Mouse (Mus musculus) neural tube, embryonic 15.5 days (tissue): Measurements from ENCODE around the gene Nrtn. TPM values are rescaled to one million over a fixed set of nuclear protein-coding genes. Genes with fewer than 3 reads are reported as not detected.

ENCODE experiments used
- ATAC-seq: fragments of 200-750 bp; cut with Nextera tagmentation; 2 replicates; pipeline ENCODE4 v1.8.0; 2017; ENCODE audit warnings: mild to moderate bottlenecking, moderate TSS enrichment, moderate library complexity; ENCODE audit not compliant: low FRiP score
- H3K27ac ChIP-seq: fragments of 300-500 bp; sonication (generic); replicated peaks from 2 replicates; pipeline ENCODE4 v1.5.1; 2015; ENCODE audit warnings: mild to moderate bottlenecking, inconsistent platforms
- H3K27me3 ChIP-seq: fragments of 300-500 bp; sonication (generic); replicated peaks from 2 replicates; pipeline ENCODE4 v1.6.1; 2015; ENCODE audit warnings: inconsistent platforms
- H3K36me3 ChIP-seq: fragments of 300-500 bp; sonication (generic); 2 replicates; pipeline ENCODE4 v1.6.1; 2015; ENCODE audit warnings: inconsistent platforms
- H3K4me1 ChIP-seq: fragments of 300-500 bp; sonication (generic); 2 replicates; pipeline ENCODE4 v1.6.1; 2015; ENCODE audit warnings: inconsistent platforms
- H3K4me2 ChIP-seq: fragments of 300-500 bp; sonication (generic); 2 replicates; pipeline ENCODE4 v1.6.1; 2015; ENCODE audit warnings: inconsistent platforms, mild to moderate bottlenecking, moderate library complexity
- H3K4me3 ChIP-seq: fragments of 300-500 bp; sonication (generic); replicated peaks from 2 replicates; pipeline ENCODE4 v1.5.1; 2015; ENCODE audit warnings: mild to moderate bottlenecking, inconsistent platforms
- H3K9ac ChIP-seq: fragments of 300-500 bp; sonication (generic); replicated peaks from 2 replicates; pipeline ENCODE4 v1.6.1; 2015; ENCODE audit warnings: mild to moderate bottlenecking, inconsistent platforms
- H3K9me3 ChIP-seq: fragments of 300-500 bp; sonication (generic); replicated peaks from 2 replicates; pipeline ENCODE4 v1.6.1; 2016; ENCODE audit warnings: inconsistent platforms
- WGBS: fragments of 180-500 bp; shearing (Covaris S2); methylation state at CpG from one replicate; pipeline ENCODE4 v1.1.7; 2015; ENCODE audit warnings: mixed read lengths; 5-methylcytosine and 5-hydroxymethylcytosine counted together
- polyA plus RNA-seq: library from polyadenylated mRNA; unstranded; fragments of >200 nt; fragmentation: Nextera tagmentation; extraction: Ambion mirVana; gene quantifications from 2 replicates; pipeline ENCODE4 v1.2.1, GENCODE M21; 2015

Nrtn gene
- polyA plus RNA-seq, 1 experiment from 2014 or later, result 2.7 TPM

GRCm38 (mm10) chr17:56715914-56716654 lies 41.2 kb downstream of the Nrtn start:
- H3K36me3 ChIP-seq, result peaks cover 30% of the 10 kb centered on the region
- 24% methylated on average over 22 of the region's 22 CpGs for WGBS
- no peaks in the 10 kb centered on the region for H3K9me3 ChIP-seq
- peak overlapping the region; percentile 76 for H3K9ac ChIP-seq
- no peaks in the 10 kb centered on the region for H3K27me3 ChIP-seq
- H3K4me2 ChIP-seq, result peak overlapping the region; percentile 75
- peak overlapping the region; percentile 65 for H3K4me3 ChIP-seq
- H3K27ac ChIP-seq, result peak overlapping the region; percentile 89
- H3K4me1 ChIP-seq, result peaks cover 39% of the 10 kb centered on the region
- ATAC-seq, result 0 out of 2 replicates have a peak, but pooled peaks have one; percentile 1

- Histone ChIP-seq H3K36me3 (peaks cover 32% of the 10 kb centered on the region), H3K9me3 (no peaks in the 10 kb centered on the region), H3K4me1 (peaks cover 36% of the 10 kb centered on the region), H3K4me3 (peak overlapping the region; percentile 65; the same call in 1 of the 2 replicates), H3K27ac (no peak overlapping the region), H3K4me2 (peak overlapping the region; percentile 75), H3K27me3 (no peaks in the 10 kb centered on the region), H3K9ac (0 out of 2 replicates have a peak overlapping the region, but pooled peaks have one; percentile 10)
- 68% methylated on average over 11 of the region's 11 CpGs for WGBS
- no peak for ATAC-seq
Observed at GRCm38 (mm10) chr17:56715360-56715759, 42.0 kb downstream of the Nrtn start.

GRCm38 (mm10) chr17:56709708-56710107 lies 47.6 kb downstream of the Nrtn start:
- no peaks in the 10 kb centered on the region for H3K9me3 ChIP-seq
- H3K4me1 ChIP-seq, result no peaks in the 10 kb centered on the region
- ATAC-seq, result no peak
- H3K4me2 ChIP-seq, result no peak overlapping the region
- H3K4me3 ChIP-seq, result no peak overlapping the region
- WGBS, result 80% methylated on average over 3 of the region's 3 CpGs
- H3K27me3 ChIP-seq, result no peaks in the 10 kb centered on the region
- no peak overlapping the region for H3K27ac ChIP-seq
- no peak overlapping the region for H3K9ac ChIP-seq
- H3K36me3 ChIP-seq, result peaks cover 86% of the 10 kb centered on the region

GRCm38 (mm10) chr17:56708692-56709091 lies 48.6 kb downstream of the Nrtn start:
- Histone ChIP-seq H3K4me1 (no peaks in the 10 kb centered on the region), H3K9me3 (no peaks in the 10 kb centered on the region), H3K4me2 (no peak overlapping the region), H3K4me3 (no peak overlapping the region), H3K27ac (no peak overlapping the region), H3K27me3 (no peaks in the 10 kb centered on the region), H3K9ac (no peak overlapping the region), H3K36me3 (peaks cover 94% of the 10 kb centered on the region)
- ATAC-seq, result no peak
- 79% methylated on average over 4 of the region's 4 CpGs for WGBS

- WGBS, result 94% methylated on average over 1 of the region's 1 CpGs
- no peak for ATAC-seq
- no peaks in the 10 kb centered on the region for H3K27me3 ChIP-seq
Observed at GRCm38 (mm10) chr17:56706515-56706914, 50.8 kb downstream of the Nrtn start.

GRCm38 (mm10) chr17:56703038-56703437 lies 54.3 kb downstream of the Nrtn start:
- no peak overlapping the region for H3K9ac ChIP-seq
- WGBS, result 85% methylated on average over 4 of the region's 4 CpGs
- ATAC-seq, result no peak
- no peak overlapping the region for H3K4me2 ChIP-seq
- H3K4me3 ChIP-seq, result no peak overlapping the region
- H3K27ac ChIP-seq, result no peak overlapping the region
- H3K4me1 ChIP-seq, result no peaks in the 10 kb centered on the region
- no peaks in the 10 kb centered on the region for H3K9me3 ChIP-seq
- no peaks in the 10 kb centered on the region for H3K27me3 ChIP-seq
- H3K36me3 ChIP-seq, result peaks cover 95% of the 10 kb centered on the region

More at GRCm38 (mm10) chr17:56706515-56706914, 50.8 kb downstream of the Nrtn start:
- H3K9ac ChIP-seq, result no peak overlapping the region
- no peak overlapping the region for H3K4me3 ChIP-seq
- H3K27ac ChIP-seq, result no peak overlapping the region
- H3K4me2 ChIP-seq, result no peak overlapping the region
- H3K4me1 ChIP-seq, result no peaks in the 10 kb centered on the region
- peaks cover 95% of the 10 kb centered on the region for H3K36me3 ChIP-seq
- no peaks in the 10 kb centered on the region for H3K9me3 ChIP-seq

Other genes with a start within 250 kb of the Nrtn start
- not detected in 2 replicates for gene Znrf4, start 245.1 kb downstream of the Nrtn start, polyA plus RNA-seq
- 0.95 and 1.4 TPM in 2 replicates for gene Gm20219, start 203.1 kb downstream of the Nrtn start, polyA plus RNA-seq
- 73.4 and 76.5 TPM in 2 replicates for gene Safb2, start 172.9 kb downstream of the Nrtn start, polyA plus RNA-seq
- 95.9 and 103 TPM in 2 replicates for gene Safb, start 172.7 kb downstream of the Nrtn start, polyA plus RNA-seq
- gene 2410015M20Rik, start 147.8 kb downstream of the Nrtn start, polyA plus RNA-seq, result 205 and 212 TPM in 2 replicates
- gene Rpl36, start 144.1 kb downstream of the Nrtn start, polyA plus RNA-seq, result 1,028 and 1,172 TPM in 2 replicates
- gene Lonp1, start 130.6 kb downstream of the Nrtn start, polyA plus RNA-seq, result 43.3 and 47.2 TPM in 2 replicates
- 1.4 and 1.6 TPM in 2 replicates for gene Catsperd, start 129.4 kb downstream of the Nrtn start, polyA plus RNA-seq
- gene Ranbp3, start 84.2 kb downstream of the Nrtn start, polyA plus RNA-seq, result 94.2 and 95.4 TPM in 2 replicates
- gene Ndufa11, start 39.8 kb downstream of the Nrtn start, polyA plus RNA-seq, result 639 and 709 TPM in 2 replicates
- 13.8 and 18.1 TPM in 2 replicates for gene Vmac, start 39.5 kb downstream of the Nrtn start, polyA plus RNA-seq
- 86.4 and 97.6 TPM in 2 replicates for gene Dus3l, start 7.2 kb upstream of the Nrtn start, polyA plus RNA-seq
- 0.87 and 0.93 TPM in 2 replicates for gene Prr22, start 12.7 kb upstream of the Nrtn start, polyA plus RNA-seq
- 5.1 and 5.3 TPM in 2 replicates for gene Rfx2, start 73.5 kb upstream of the Nrtn start, polyA plus RNA-seq
- gene Acsbg2, start 116.9 kb upstream of the Nrtn start, polyA plus RNA-seq, result not detected in 2 replicates
- 0.41 and 0.49 TPM in 2 replicates for gene 1700061G19Rik, start 117.9 kb upstream of the Nrtn start, polyA plus RNA-seq
- 69.0 and 74.9 TPM in 2 replicates for gene Mllt1, start 177.9 kb upstream of the Nrtn start, polyA plus RNA-seq
- not detected in 2 replicates for gene Acer1, start 224.6 kb upstream of the Nrtn start, polyA plus RNA-seq
- gene Clpp, start 232.8 kb upstream of the Nrtn start, polyA plus RNA-seq, result 164 and 177 TPM in 2 replicates
- gene Alkbh7, start 239.8 kb upstream of the Nrtn start, polyA plus RNA-seq, result 56.2 and 59.4 TPM in 2 replicates
- gene Pspn, start 242.5 kb upstream of the Nrtn start, polyA plus RNA-seq, result 0.43 and 0.49 TPM in 2 replicates